Mouse (Mus musculus) adrenal gland, postnatal 10 days (tissue): ENCODE data around the gene Ing5. TPM values are rescaled to one million over a fixed set of nuclear protein-coding genes. Genes with fewer than 3 reads are reported as not detected.
"Not testable (repeated sequence)": the region's sequence is repeated elsewhere in the genome, so short reads cannot be mapped to it uniquely, and the experiment has no call there.

Source experiments
- DNase-seq: peaks from one replicate; pipeline ENCODE4 v3.0.0; 2021; ENCODE audit warnings: mixed read lengths
- total RNA-seq, 2 experiments: library from RNA; stranded (reverse); gene quantifications; 2 replicates each; pipeline ENCODE4 v1.2.3; 2021

Ing5 gene
- total RNA-seq, 2 experiments from 2014 or later: 15.2 to 17.9 TPM

DNA sequence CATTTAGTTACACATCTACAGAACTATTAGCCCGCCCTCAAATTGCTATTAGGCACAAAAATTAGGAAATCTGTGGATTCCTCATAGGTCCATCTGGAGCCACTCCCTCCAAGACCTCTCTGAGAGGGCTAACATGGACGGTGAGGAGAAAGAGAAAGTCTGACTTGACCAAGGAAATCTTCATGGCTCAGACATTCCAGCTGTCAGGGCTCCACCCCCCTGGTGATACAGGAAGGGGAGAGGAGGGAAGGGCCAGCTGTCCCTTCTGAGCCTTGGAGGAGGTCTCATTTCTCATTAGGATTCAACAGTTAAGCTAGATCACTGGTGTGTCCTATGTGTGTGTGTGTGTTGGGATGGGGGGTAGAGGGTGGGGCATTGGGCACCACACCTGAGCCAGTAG lies 57.3 kb downstream of the Ing5 start, which contains the start of gene Gal3st2:
TSS of gene Gal3st2 (plus strand) at position 259 of the 400 bp plus-strand sequence.
- not testable (repeated sequence) for DNase-seq

Other genes with a start within 250 kb of the Ing5 start
- 100 to 1,000 TPM; 112 to 134 TPM for gene Stk25, start 145.3 kb upstream of the Ing5 start, total RNA-seq
- gene Bok, start 118.3 kb upstream of the Ing5 start, total RNA-seq: 10 to 100 TPM; 17.4 to 21.0 TPM
- 10 to 100 TPM; 62.2 to 75.5 TPM for gene Atg4b, start 52.5 kb upstream of the Ing5 start, total RNA-seq
- 10 to 100 TPM; 46.0 to 51.7 TPM for gene Thap4, start 49.1 kb upstream of the Ing5 start, total RNA-seq
- gene Dtymk, start 2.0 kb upstream of the Ing5 start, total RNA-seq: 10 to 100 TPM; 72.3 to 76.9 TPM
- 10 to 100 TPM; 33.5 to 48.8 TPM for gene D2hgdh, start 20.9 kb downstream of the Ing5 start, total RNA-seq
- under 1 TPM; 0.21 to 0.36 TPM for gene Gal3st2, start 57.3 kb downstream of the Ing5 start, total RNA-seq
- gene Gal3st2b, start 114.3 kb downstream of the Ing5 start, total RNA-seq: under 1 TPM; 0.15 to 0.33 TPM
- under 1 TPM; 0.12 to 0.15 TPM for gene Gal3st2c, start 186.5 kb downstream of the Ing5 start, total RNA-seq
- not detected for gene Neu4, start 216.5 kb downstream of the Ing5 start, total RNA-seq
- gene Pdcd1, start 248.6 kb downstream of the Ing5 start, total RNA-seq: under 1 TPM in 1 of 2 experiments, not detected in 1; 0.15 TPM